Mouse (Mus musculus) heart, embryonic 12.5 days (tissue): ENCODE results near the gene Sh3bgrl2. TPM values are rescaled to one million over a fixed set of nuclear protein-coding genes. Genes with fewer than 3 reads are reported as not detected.

Experiments
- ATAC-seq: fragments of 200-750 bp; cut with Nextera tagmentation; 2 replicates; pipeline ENCODE4 v1.8.0; 2017; ENCODE audit warnings: moderate TSS enrichment, moderate library complexity; ENCODE audit not compliant: insufficient number of reproducible peaks, low FRiP score
- H3K27ac ChIP-seq: fragments of 300-500 bp; sonication (generic); 2 replicates; pipeline ENCODE4 v1.5.1; 2016; ENCODE audit warnings: mild to moderate bottlenecking, moderate library complexity; ENCODE audit not compliant: poor library complexity, severe bottlenecking
- H3K27me3 ChIP-seq: fragments of 300-500 bp; sonication (generic); replicated peaks from 2 replicates; pipeline ENCODE4 v1.6.1; 2016; ENCODE audit warnings: mild to moderate bottlenecking, moderate library complexity
- H3K36me3 ChIP-seq: fragments of 300-500 bp; sonication (generic); 2 replicates; pipeline ENCODE4 v1.6.1; 2016; ENCODE audit warnings: mild to moderate bottlenecking, moderate library complexity
- H3K4me1 ChIP-seq: fragments of 300-500 bp; sonication (generic); replicated peaks from 2 replicates; pipeline ENCODE4 v1.6.1; 2016; ENCODE audit warnings: mild to moderate bottlenecking
- H3K4me2 ChIP-seq: fragments of 300-500 bp; sonication (generic); 2 replicates; pipeline ENCODE4 v1.6.1; 2016; ENCODE audit warnings: mild to moderate bottlenecking, moderate library complexity
- H3K4me3 ChIP-seq: fragments of 300-500 bp; sonication (generic); 2 replicates; pipeline ENCODE4 v1.5.1; 2016; ENCODE audit warnings: mild to moderate bottlenecking
- H3K9ac ChIP-seq: fragments of 300-500 bp; sonication (generic); 2 replicates; pipeline ENCODE4 v1.6.1; 2016; ENCODE audit warnings: mild to moderate bottlenecking, moderate library complexity
- H3K9me3 ChIP-seq: fragments of 300-500 bp; sonication (generic); replicated peaks from 2 replicates; pipeline ENCODE4 v1.6.1; 2016; ENCODE audit warnings: mild to moderate bottlenecking, moderate library complexity
- WGBS: fragments of 180-500 bp; shearing (Covaris S2); methylation state at CpG from one replicate; pipeline ENCODE4 v1.1.7; 2016; 5-methylcytosine and 5-hydroxymethylcytosine counted together
- polyA plus RNA-seq: library from polyadenylated mRNA; unstranded; fragments of >200 nt; fragmentation: Nextera tagmentation; extraction: Ambion mirVana; gene quantifications from 2 replicates; pipeline ENCODE4 v1.2.1, GENCODE M21; 2016

Sh3bgrl2 gene
- polyA plus RNA-seq, 1 experiment from 2014 or later: 19.0 TPM

DNA sequence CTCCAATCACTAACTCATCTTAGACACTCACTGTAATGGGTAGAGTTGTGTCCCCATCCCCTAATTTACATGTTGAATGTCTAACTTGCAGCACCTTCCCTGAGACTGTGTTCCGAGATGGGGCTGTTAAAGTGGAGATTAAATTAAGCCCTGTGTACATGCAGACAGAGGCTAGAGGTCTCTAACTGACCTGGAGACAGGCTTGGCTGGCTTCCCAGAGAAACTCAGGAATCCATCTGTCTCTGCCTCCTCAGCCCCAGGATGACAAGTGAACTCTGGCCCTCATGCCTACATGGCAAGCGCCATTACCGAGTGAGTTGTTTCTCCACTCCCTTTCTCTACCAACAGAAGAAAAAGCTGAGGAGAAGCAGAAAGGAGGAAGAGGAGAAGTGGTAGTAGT, 7.2 kb upstream of the Sh3bgrl2 start:
- H3K9me3 ChIP-seq: no peaks in the 10 kb centered on the region
- H3K4me2 ChIP-seq: no peak overlapping the region
- H3K4me3 ChIP-seq: no peak overlapping the region
- H3K4me1 ChIP-seq: peaks cover 30% of the 10 kb centered on the region
- no peaks in the 10 kb centered on the region for H3K27me3 ChIP-seq
- no peaks in the 10 kb centered on the region for H3K36me3 ChIP-seq
- H3K27ac ChIP-seq: peak overlapping the region; percentile 62
- 29% methylated on average over 3 of the region's 3 CpGs for WGBS
- no peak overlapping the region for H3K9ac ChIP-seq
- ATAC-seq: no peak

DNA sequence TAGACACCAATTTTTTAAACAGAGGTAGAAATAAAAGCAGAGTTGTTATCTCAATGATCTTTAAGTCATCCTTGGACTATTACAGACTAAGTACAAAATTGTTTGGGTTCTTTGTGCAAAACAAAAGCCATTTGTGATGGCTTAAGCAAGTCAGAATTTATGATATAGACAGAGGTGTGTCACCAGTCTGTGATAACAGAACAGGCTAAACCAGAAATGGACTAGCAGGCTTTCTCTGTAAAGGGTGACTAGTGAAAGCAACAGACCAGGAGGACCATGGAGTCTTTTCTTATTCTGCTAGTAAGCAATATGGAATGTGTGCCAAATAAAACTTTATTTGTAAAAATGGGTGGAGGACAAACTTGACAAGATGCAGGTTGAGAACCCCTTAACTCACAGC, 2.9 kb upstream of the Sh3bgrl2 start:
- ATAC-seq: no peak
- Histone ChIP-seq H3K36me3 (no peaks in the 10 kb centered on the region), H3K9ac (no peak overlapping the region), H3K27ac (no peak overlapping the region), H3K4me2 (no peak overlapping the region), H3K27me3 (no peaks in the 10 kb centered on the region), H3K9me3 (no peaks in the 10 kb centered on the region), H3K4me3 (no peak overlapping the region), H3K4me1 (peaks cover 17% of the 10 kb centered on the region)

DNA sequence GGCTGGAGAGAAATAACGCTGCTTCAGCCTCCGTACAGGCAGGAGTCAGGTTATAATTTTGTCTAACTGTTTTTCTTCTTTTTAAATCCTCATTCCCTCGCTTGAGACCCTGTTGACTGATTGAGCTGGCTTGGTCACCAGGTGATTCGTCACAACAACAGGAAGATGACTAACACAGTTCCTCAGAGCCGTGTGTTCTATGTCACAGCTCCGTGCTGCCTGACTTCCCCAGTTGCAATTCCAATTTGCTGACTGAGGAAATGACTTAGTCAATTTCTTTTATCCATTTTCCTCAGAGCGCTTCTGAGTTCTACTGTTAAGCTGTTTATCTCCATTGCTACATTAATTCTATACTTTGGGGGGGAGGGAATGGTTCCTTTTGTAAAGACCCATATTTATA, 1.8 kb upstream of the Sh3bgrl2 start:
- H3K27me3 ChIP-seq: no peaks in the 10 kb centered on the region
- no peaks in the 10 kb centered on the region for H3K36me3 ChIP-seq
- H3K9ac ChIP-seq: no peak overlapping the region
- peaks cover 12% of the 10 kb centered on the region for H3K4me1 ChIP-seq
- no peak for ATAC-seq
- H3K4me3 ChIP-seq: no peak overlapping the region
- no peak overlapping the region for H3K27ac ChIP-seq
- H3K9me3 ChIP-seq: no peaks in the 10 kb centered on the region
- 66% methylated on average over 7 of the region's 7 CpGs for WGBS
- H3K4me2 ChIP-seq: no peak overlapping the region

DNA sequence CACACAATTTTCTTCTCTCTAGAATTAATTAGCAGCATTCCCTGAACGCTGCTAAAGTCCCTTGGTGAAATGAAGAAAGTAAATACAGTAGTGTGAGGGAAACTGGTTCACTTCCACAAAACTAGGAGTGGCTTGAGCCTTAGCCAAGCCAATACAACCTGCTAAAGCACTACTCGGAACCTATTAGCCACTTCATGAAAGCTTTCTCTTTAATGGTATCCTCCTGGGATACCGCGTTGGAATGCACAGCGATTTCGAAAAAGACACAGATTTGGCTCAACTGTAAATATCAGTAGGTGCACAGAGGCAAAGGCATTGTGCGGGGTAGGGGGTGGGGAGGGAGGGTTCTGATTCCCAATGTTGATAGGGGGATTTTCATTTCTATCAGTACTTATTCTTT, 898 bp upstream of the Sh3bgrl2 start:
- no peak overlapping the region for H3K4me3 ChIP-seq
- H3K27me3 ChIP-seq: no peaks in the 10 kb centered on the region
- H3K9ac ChIP-seq: no peak overlapping the region
- H3K27ac ChIP-seq: no peak overlapping the region
- no peak overlapping the region for H3K4me2 ChIP-seq
- H3K9me3 ChIP-seq: no peaks in the 10 kb centered on the region
- WGBS: 78% methylated on average over 7 of the region's 7 CpGs
- no peaks in the 10 kb centered on the region for H3K36me3 ChIP-seq
- H3K4me1 ChIP-seq: peaks cover 16% of the 10 kb centered on the region
- no peak for ATAC-seq

DNA sequence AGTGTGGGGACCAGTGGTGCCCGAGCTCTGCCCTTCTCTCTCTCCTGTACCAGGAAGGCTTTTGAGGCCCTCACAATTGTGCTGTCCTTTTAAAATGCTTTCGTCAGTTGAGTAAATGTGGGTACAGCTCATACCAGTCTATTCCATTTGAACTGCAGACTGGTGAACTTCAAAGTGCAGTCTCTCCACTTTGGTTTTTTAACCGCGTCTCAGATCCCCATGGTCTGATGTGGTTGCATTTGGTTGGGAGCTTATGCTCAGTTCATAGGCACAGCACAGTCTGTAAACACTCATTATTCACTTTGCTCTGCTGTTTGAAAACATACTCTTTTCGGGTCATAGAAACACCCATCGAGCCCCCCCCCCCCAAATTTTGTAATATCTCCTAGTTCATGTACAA, 1.7 kb downstream of the Sh3bgrl2 start:
- no peak overlapping the region for H3K9ac ChIP-seq
- no peaks in the 10 kb centered on the region for H3K27me3 ChIP-seq
- H3K4me3 ChIP-seq: no peak overlapping the region
- no peak for ATAC-seq
- no peaks in the 10 kb centered on the region for H3K9me3 ChIP-seq
- no peak overlapping the region; the same call in 1 of the 2 replicates for H3K4me2 ChIP-seq
- H3K4me1 ChIP-seq: peaks cover 26% of the 10 kb centered on the region
- H3K36me3 ChIP-seq: no peaks in the 10 kb centered on the region
- 91% methylated on average over 6 of the region's 6 CpGs for WGBS
- no peak overlapping the region for H3K27ac ChIP-seq

DNA sequence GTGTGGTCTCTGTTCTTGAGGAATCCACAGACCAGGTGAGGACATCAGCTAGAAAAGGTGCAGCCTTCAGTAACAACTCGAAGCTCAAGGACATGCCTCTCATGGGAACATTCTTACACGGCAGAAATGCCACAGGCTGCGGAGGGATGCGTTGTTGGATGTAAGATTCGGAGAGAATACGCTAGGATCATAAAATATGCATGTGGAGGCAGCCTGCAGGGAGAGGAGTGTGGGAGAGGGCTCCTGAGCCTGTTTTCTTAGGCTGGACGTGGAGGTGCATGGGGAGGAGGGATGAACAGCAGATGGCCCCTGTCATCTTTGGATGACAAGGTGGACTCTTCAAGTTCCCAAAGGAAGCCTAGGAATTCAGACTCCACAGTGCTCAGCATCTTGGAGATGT, 3.0 kb downstream of the Sh3bgrl2 start:
- Histone ChIP-seq H3K4me3 (no peak overlapping the region), H3K27me3 (no peaks in the 10 kb centered on the region), H3K4me1 (peaks cover 27% of the 10 kb centered on the region), H3K9ac (no peak overlapping the region), H3K9me3 (no peaks in the 10 kb centered on the region), H3K36me3 (no peaks in the 10 kb centered on the region), H3K4me2 (no peak overlapping the region), H3K27ac (no peak overlapping the region)
- WGBS: 71% methylated on average over 7 of the region's 7 CpGs
- no peak for ATAC-seq

DNA sequence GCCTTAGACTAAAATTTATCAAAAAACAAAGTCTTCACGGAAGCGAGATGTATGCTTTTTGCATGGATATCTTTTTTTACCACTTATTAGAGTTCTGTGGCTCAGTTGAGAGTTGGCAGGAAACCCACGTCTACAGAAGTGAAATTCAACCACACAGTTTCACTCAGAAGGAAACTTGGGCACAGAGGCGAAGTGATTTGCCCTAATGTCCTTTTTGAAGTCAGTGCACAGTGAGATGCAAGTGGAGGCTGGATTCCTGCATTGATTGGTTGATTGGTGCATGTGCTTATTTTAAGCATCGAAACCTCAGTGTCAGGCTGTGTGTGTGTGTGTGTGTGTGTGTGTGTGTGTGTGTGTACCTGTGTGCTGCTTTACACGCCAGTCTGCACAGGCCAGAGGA, 3.5 kb downstream of the Sh3bgrl2 start:
- H3K27me3 ChIP-seq: no peaks in the 10 kb centered on the region
- no peaks in the 10 kb centered on the region for H3K9me3 ChIP-seq
- no peak overlapping the region for H3K4me2 ChIP-seq
- WGBS: 75% methylated on average over 6 of the region's 6 CpGs
- H3K4me1 ChIP-seq: peaks cover 32% of the 10 kb centered on the region
- H3K4me3 ChIP-seq: no peak overlapping the region
- no peak for ATAC-seq
- no peaks in the 10 kb centered on the region for H3K36me3 ChIP-seq
- no peak overlapping the region for H3K27ac ChIP-seq
- H3K9ac ChIP-seq: no peak overlapping the region

DNA sequence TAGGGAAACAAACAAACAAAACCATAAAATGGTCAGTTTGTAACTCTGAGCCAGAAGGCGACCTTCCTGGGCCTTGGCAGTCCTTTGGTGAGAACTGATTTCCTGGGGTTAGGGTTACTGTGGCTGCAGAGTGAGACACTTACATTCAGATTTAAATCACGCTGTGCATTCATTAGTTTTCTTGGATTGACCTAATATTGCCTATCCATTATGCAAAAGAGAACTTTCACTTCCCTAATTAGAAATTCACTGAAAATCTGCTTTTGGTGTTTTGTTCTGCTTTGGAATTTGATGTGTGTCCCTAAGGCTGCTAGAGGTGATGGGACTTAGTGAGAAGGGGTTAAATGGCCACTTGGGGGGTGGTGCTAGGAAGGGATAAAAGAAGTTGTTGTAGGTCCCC, 7.5 kb downstream of the Sh3bgrl2 start:
- Histone ChIP-seq H3K4me3 (no peak overlapping the region), H3K9ac (no peak overlapping the region), H3K4me2 (no peak overlapping the region), H3K27ac (no peak overlapping the region), H3K27me3 (no peaks in the 10 kb centered on the region), H3K36me3 (no peaks in the 10 kb centered on the region), H3K4me1 (peaks cover 52% of the 10 kb centered on the region), H3K9me3 (no peaks in the 10 kb centered on the region)
- WGBS: 84% methylated on average over 2 of the region's 2 CpGs
- ATAC-seq: no peak

DNA sequence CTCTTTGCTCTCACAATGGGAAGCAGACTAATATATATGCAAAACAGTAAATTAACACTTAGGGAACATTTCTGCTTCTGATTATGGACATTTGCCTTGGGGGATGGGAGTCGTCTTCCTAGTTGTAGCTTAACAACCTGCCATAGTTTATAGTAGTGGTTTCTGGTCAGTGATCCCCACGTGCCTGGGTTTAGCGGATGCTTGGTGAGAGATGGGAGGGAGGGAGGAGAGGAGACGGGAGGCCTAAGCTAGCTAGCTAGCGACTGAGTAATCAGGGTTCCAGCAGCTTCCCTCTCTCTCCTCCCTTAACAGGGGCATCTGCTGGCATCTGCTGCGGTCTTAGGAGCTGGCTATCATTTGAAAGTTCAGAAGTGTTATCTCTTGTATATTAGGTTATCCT, 8.1 kb downstream of the Sh3bgrl2 start:
- Histone ChIP-seq H3K36me3 (no peaks in the 10 kb centered on the region), H3K4me3 (no peak overlapping the region), H3K27ac (no peak overlapping the region), H3K27me3 (no peaks in the 10 kb centered on the region), H3K9ac (no peak overlapping the region), H3K4me1 (peaks cover 54% of the 10 kb centered on the region), H3K4me2 (no peak overlapping the region), H3K9me3 (no peaks in the 10 kb centered on the region)
- no peak for ATAC-seq
- WGBS: 16% methylated on average over 6 of the region's 6 CpGs

DNA sequence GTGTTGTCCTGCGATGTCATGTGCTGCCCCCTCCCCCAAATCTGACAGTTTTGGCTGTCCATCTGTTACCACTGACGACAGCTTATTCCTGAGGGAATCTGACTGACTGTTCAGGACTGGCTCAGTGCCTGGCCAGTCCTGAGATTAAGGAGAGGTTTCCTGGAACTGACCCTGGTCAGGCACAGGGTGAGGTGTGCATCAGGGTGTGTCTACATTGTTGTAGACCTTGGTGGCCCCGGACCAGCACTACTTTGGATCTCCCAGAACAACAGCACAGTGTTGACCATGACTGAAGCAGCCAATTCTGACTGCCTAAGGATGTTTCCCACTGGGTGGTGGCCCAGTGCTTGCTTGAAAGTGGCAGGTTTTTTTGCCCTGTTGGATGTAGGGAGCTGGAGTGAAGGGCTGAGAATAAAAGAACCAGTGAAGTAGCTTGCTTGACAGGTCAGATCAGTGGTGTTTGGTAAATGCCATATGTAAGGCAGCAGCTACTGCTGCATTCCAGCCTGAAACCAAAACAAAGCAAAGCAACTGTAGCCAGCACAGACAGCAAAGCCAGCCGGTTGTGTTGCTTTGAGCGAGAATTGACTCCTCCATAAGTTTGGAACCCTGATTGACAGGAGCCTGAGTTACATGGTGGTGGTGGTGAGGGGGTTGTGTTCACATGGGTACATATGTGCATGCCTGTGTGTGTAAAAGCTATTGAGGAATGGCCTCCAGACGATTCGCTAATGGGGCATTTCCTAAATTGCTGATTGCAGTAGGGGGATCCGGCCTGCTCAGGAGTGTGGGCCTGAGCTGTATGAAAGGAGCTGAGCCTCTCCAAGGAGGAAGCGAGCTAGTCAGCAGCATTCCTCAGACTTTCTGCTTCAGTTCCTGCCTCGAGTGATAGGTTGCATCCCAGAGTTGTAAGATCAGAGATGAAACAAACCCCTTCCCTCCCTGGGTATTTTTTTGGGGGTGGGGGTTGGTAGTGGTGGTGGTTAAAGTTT, 8.9 kb downstream of the Sh3bgrl2 start:
- 33% methylated on average over 10 of the region's 10 CpGs for WGBS
- Histone ChIP-seq H3K27ac (peak overlapping the region; percentile 64), H3K4me3 (no peak overlapping the region), H3K9ac (no peak overlapping the region), H3K9me3 (no peaks in the 10 kb centered on the region), H3K4me1 (peaks cover 49% of the 10 kb centered on the region), H3K36me3 (no peaks in the 10 kb centered on the region), H3K4me2 (no peak overlapping the region), H3K27me3 (no peaks in the 10 kb centered on the region)
- peak; percentile 37; the same call in 1 of the 2 replicates for ATAC-seq

DNA sequence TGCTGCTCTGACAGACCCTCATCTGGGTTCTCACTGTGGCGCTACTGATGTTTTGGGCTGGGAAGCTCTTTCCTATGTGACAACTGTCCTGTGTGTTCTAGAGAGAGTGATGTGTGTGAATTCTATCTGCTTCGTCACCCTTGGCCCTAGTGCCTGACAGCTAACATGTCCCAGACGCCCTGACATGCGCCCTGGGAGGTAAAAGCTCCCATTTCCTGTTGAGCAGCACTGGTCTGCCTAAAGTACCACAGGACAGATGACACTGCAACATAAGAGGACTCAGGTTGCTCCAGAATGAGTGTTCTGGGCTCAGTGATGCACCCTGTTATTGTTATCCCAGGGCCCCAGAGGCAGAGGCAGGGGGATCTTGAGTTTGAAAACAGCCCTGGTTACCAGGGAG, 12.5 kb downstream of the Sh3bgrl2 start:
- H3K4me1 ChIP-seq: peaks cover 66% of the 10 kb centered on the region
- H3K27ac ChIP-seq: peak overlapping the region; percentile 48
- peak overlapping the region; percentile 50 for H3K4me2 ChIP-seq
- ATAC-seq: peak; percentile 66
- H3K9me3 ChIP-seq: no peaks in the 10 kb centered on the region
- H3K4me3 ChIP-seq: no peak overlapping the region
- no peaks in the 10 kb centered on the region for H3K36me3 ChIP-seq
- WGBS: 15% methylated on average over 4 of the region's 4 CpGs
- no peak overlapping the region for H3K9ac ChIP-seq
- H3K27me3 ChIP-seq: no peaks in the 10 kb centered on the region

DNA sequence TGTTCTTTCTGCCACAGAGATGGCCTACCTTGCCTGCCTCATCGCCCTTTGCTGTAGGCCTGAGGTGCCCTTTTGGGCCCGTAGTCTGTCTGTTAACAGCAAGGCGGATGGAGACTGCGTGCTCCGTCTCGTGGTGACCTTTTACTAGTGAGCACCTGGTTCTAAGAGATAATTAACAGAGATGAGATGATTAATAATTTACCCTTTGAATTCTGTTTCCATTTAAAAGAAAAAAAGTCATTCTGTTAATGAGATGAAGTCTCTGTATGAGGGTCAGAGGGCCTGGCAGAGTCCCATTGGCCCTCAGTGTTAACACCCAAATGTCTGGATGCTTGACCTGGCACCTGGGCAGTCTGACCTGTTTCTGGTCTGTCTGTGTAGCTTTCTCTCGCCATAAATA, 14.8 kb downstream of the Sh3bgrl2 start:
- Histone ChIP-seq H3K9ac (no peak overlapping the region), H3K27ac (no peak overlapping the region), H3K4me2 (no peak overlapping the region), H3K36me3 (no peaks in the 10 kb centered on the region), H3K4me3 (no peak overlapping the region), H3K9me3 (no peaks in the 10 kb centered on the region), H3K4me1 (peaks cover 60% of the 10 kb centered on the region), H3K27me3 (no peaks in the 10 kb centered on the region)
- WGBS: 87% methylated on average over 7 of the region's 7 CpGs
- no peak for ATAC-seq
